Mouse (Mus musculus) layer of hippocampus, postnatal 10 days (tissue): Measurements from ENCODE around the gene Gm45799. TPM values are rescaled to one million over a fixed set of nuclear protein-coding genes. Genes with fewer than 3 reads are reported as not detected.

ENCODE experiments used
- DNase-seq, 2 experiments: peaks; one replicate each; pipeline ENCODE4 v3.0.0; 2021; ENCODE audit warnings: low spot score in 2 of 2
- total RNA-seq, 2 experiments: library from RNA; stranded (reverse); gene quantifications; 2 replicates each; pipeline ENCODE4 v1.2.3; 2021

Gene Gm45799
- total RNA-seq, 2 experiments from 2014 or later = 9.6 to 12.7 TPM

- peak in 1 of 2 experiments; percentile 59 for DNase-seq
These were observed 523 bp downstream of the Gm45799 start for GRCm38 (mm10) chr7:105640894-105641255.

GRCm38 (mm10) chr7:105641936-105642335, 1.6 kb downstream of the Gm45799 start:
- no peak for DNase-seq

- peak; percentile 39 to 63 for DNase-seq
These were observed 10.5 kb downstream of the Gm45799 start, which contains the start of gene Dnhd1 for GRCm38 (mm10) chr7:105650639-105651435. TSS of gene Dnhd1 (plus strand) at chr7:105650827.

GRCm38 (mm10) chr7:105685541-105686197, 45.3 kb downstream of the Gm45799 start:
- DNase-seq = no peak

GRCm38 (mm10) chr7:105690875-105691274, 50.5 kb downstream of the Gm45799 start:
- no peak for DNase-seq

- DNase-seq = no peak
These were observed 62.8 kb downstream of the Gm45799 start for GRCm38 (mm10) chr7:105703184-105703583.

GRCm38 (mm10) chr7:105703816-105704215, 63.5 kb downstream of the Gm45799 start:
- DNase-seq = no peak

- no peak for DNase-seq
These were observed 68.4 kb downstream of the Gm45799 start for GRCm38 (mm10) chr7:105708733-105709132.

GRCm38 (mm10) chr7:105715366-105715765, 75.0 kb downstream of the Gm45799 start:
- no peak for DNase-seq

GRCm38 (mm10) chr7:105721916-105722315, 81.6 kb downstream of the Gm45799 start:
- DNase-seq = no peak

- DNase-seq = peak; percentile 42 to 57
These were observed 86.0 kb downstream of the Gm45799 start for GRCm38 (mm10) chr7:105726144-105726979.

- no peak for DNase-seq
These were observed 86.6 kb downstream of the Gm45799 start for GRCm38 (mm10) chr7:105726980-105727325.

- DNase-seq = no peak
These were observed 88.5 kb downstream of the Gm45799 start for GRCm38 (mm10) chr7:105728701-105729428.

- no peak for DNase-seq
These were observed 93.5 kb downstream of the Gm45799 start for GRCm38 (mm10) chr7:105733836-105734235.

Other genes starting within 250 kb of the Gm45799 start
- gene Fam160a2, start 240.5 kb upstream of the Gm45799 start, total RNA-seq = 10 to 100 TPM; 57.9 to 61.3 TPM
- gene Cnga4, start 236.0 kb upstream of the Gm45799 start, total RNA-seq = under 1 TPM; 0.33 to 0.69 TPM
- gene Cckbr, start 214.8 kb upstream of the Gm45799 start, total RNA-seq = 10 to 100 TPM; 13.2 to 14.5 TPM
- gene Cavin3, start 158.3 kb upstream of the Gm45799 start, total RNA-seq = 10 to 100 TPM; 13.7 to 13.8 TPM
- gene Smpd1, start 86.2 kb upstream of the Gm45799 start, total RNA-seq = 10 to 100 TPM; 87.0 to 89.8 TPM
- gene Apbb1, start 58.9 kb upstream of the Gm45799 start, total RNA-seq = 100 to 1,000 TPM; 350 to 357 TPM
- gene Hpx, start 40.4 kb upstream of the Gm45799 start, total RNA-seq = not detected
- gene Trim3, start 7.0 kb upstream of the Gm45799 start, total RNA-seq = 100 to 1,000 TPM; 138 to 143 TPM
- 10 to 100 TPM; 78.0 to 81.7 TPM for gene Timm10b, start 496 bp upstream of the Gm45799 start, total RNA-seq
- 10 to 100 TPM; 85.7 to 91.8 TPM for gene Arfip2, start 136 bp upstream of the Gm45799 start, total RNA-seq
- 1 to 10 TPM; 5.1 to 5.9 TPM for gene Dnhd1, start 10.3 kb downstream of the Gm45799 start, total RNA-seq
- gene Ilk, start 96.0 kb downstream of the Gm45799 start, total RNA-seq = 100 to 1,000 TPM; 112 to 117 TPM
- gene Rrp8, start 96.8 kb downstream of the Gm45799 start, total RNA-seq = 10 to 100 TPM; 15.4 to 17.4 TPM
- 100 to 1,000 TPM; 136 to 148 TPM for gene Taf10, start 103.8 kb downstream of the Gm45799 start, total RNA-seq
- gene Tpp1, start 111.7 kb downstream of the Gm45799 start, total RNA-seq = 10 to 100 TPM; 31.6 to 38.3 TPM
- gene Dchs1, start 147.1 kb downstream of the Gm45799 start, total RNA-seq = 10 to 100 TPM; 46.4 to 47.4 TPM
- 100 to 1,000 TPM; 107 to 112 TPM for gene Mrpl17, start 170.5 kb downstream of the Gm45799 start, total RNA-seq